Mouse (Mus musculus): ENCODE data around the gene Ift46. TPM values are rescaled to one million over a fixed set of nuclear protein-coding genes. Genes with fewer than 3 reads are reported as not detected.
A peak's percentile ranks its signal among the peaks of the same experiment; 100 is the strongest.

The Ift46 gene
- total RNA-seq, 2 experiments from 2014 or later = 78.8 to 84.5 TPM

GRCm38 (mm10) chr9:44804678-44805077 is 37.0 kb downstream of the Ift46 start:
- DNase-seq (ENCODE audit: low spot score in 2 of 2) = no peak

- no peak for DNase-seq (ENCODE audit: low spot score in 2 of 2)
Observed at GRCm38 (mm10) chr9:44805536-44805935, 37.8 kb downstream of the Ift46 start.

GRCm38 (mm10) chr9:44807141-44807540 is 39.4 kb downstream of the Ift46 start:
- DNase-seq (ENCODE audit: low spot score in 2 of 2) = no peak

DNA sequence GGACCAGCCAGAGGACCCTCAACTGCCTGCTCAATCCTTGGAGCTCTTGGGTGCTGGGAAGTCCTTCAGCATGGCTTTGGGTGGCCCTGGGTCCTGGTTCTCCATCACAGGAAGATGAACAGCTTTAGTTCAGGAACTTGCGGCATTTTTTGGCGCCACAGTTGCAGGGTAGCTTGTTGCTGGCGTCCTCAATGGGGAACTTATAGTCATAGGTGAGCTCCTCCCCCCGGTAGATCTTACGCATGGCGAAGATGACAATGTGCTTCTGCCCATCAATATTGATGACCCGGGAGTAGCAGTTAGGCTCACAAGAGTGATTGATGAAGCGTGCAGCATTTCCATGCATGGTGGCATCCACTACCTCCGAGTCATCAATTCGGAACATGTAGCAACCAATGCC is 40.1 kb downstream of the Ift46 start:
- no peak for DNase-seq (ENCODE audit: low spot score in 2 of 2)

DNA sequence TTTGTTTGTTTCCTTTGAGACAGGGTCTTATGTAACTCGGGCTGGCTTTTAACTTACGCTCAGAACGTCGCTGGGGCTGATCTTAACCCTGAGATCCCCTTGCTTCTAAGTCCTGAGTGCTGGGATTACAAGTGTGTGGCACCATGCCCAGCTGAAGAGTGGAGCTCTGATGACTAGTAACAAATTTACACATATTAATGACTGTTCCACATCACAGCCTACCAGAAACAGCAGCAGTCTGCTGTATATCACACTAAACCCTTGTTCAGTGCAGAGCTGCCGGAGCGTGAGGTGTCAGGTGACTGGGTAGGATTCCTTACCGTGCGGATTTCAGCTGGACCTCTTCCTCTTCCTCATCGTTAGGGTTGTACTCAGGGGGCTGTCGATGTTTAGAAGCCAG is 42.6 kb downstream of the Ift46 start:
- no peak for DNase-seq (ENCODE audit: low spot score in 2 of 2)

- no peak for DNase-seq (ENCODE audit: low spot score in 2 of 2)
Observed at GRCm38 (mm10) chr9:44814179-44814578, 46.5 kb downstream of the Ift46 start.

GRCm38 (mm10) chr9:44817522-44817921 is 49.8 kb downstream of the Ift46 start:
- no peak for DNase-seq (ENCODE audit: low spot score in 2 of 2)

GRCm38 (mm10) chr9:44819920-44820827 is 52.5 kb downstream of the Ift46 start:
- no peak for DNase-seq (ENCODE audit: low spot score in 2 of 2)

GRCm38 (mm10) chr9:44826660-44827059 is 59.0 kb downstream of the Ift46 start:
- no peak for DNase-seq (ENCODE audit: low spot score in 2 of 2)

DNA sequence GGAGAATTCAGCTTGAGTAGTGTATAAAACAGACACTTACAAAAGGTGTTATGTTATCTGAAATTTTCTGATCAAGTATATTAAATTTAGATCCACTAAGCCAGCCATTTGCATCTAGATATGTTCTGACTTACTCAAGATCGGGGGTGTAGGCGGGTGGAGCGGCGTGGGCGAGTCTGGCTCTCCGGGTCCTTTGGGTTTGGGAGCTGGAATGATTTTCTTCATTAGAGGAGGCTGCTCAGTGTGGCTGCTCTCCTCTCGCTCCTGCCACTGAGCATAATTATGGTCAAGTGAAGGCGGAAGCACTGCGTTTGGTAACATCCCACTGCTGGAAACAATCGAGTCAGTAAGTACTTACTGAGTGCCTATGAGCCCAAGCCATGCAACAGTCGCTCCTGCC is 61.2 kb downstream of the Ift46 start:
- DNase-seq (ENCODE audit: low spot score in 2 of 2) = no peak

- no peak for DNase-seq (ENCODE audit: low spot score in 2 of 2)
Observed at GRCm38 (mm10) chr9:44830506-44830905, 62.8 kb downstream of the Ift46 start.

GRCm38 (mm10) chr9:44832356-44832755 is 64.6 kb downstream of the Ift46 start:
- no peak for DNase-seq (ENCODE audit: low spot score in 2 of 2)

DNA sequence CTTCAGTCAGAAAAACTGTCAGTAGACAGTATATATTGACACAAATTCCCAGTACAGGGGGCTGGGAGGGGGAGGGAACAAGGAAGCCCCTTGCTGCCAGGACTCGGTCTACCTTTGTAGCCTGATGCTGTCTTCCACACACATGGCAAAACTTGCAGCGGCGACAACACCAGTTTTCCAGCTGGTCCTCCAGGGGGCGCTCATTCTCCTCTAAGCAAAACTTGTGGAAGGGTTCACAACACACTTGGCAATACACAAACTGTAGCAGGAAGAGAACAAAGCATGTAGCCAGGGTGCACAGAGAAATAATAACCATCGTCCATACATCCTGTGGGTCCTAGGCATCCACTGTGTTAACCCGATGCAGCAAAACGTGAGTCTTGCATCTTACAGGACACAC is 68.7 kb downstream of the Ift46 start:
- DNase-seq (ENCODE audit: low spot score in 2 of 2) = peak; percentile 82 to 85

GRCm38 (mm10) chr9:44841241-44841640 is 73.5 kb downstream of the Ift46 start:
- no peak for DNase-seq (ENCODE audit: low spot score in 2 of 2)

Other genes starting within 250 kb of the Ift46 start
- not detected for gene Cxcr5, start 206.0 kb upstream of the Ift46 start, total RNA-seq (2021)
- 100 to 1,000 TPM; 112 to 113 TPM for gene Ddx6, start 163.0 kb upstream of the Ift46 start, total RNA-seq (2021)
- not detected for gene Treh, start 94.7 kb upstream of the Ift46 start, total RNA-seq (2021)
- gene Phldb1, start 32.7 kb upstream of the Ift46 start, total RNA-seq (2021) = 100 to 1,000 TPM in 1 of 2 experiments, 10 to 100 TPM in 1; 87.9 to 102 TPM
- gene Arcn1, start 63 bp upstream of the Ift46 start, total RNA-seq (2021) = 100 to 1,000 TPM; 112 to 118 TPM
- gene Tmem25, start 31.4 kb downstream of the Ift46 start, total RNA-seq (2021) = 10 to 100 TPM; 23.6 to 30.9 TPM
- gene Ttc36, start 35.2 kb downstream of the Ift46 start, total RNA-seq (2021) = under 1 TPM in 1 of 2 experiments, not detected in 1; 0.98 TPM
- 10 to 100 TPM; 50.5 to 54.6 TPM for gene Kmt2a, start 113.4 kb downstream of the Ift46 start, total RNA-seq (2021)
- gene Atp5l, start 152.8 kb downstream of the Ift46 start, total RNA-seq (2021) = 100 to 1,000 TPM; 394 to 460 TPM
- 100 to 1,000 TPM in 1 of 2 experiments, 10 to 100 TPM in 1; 92.4 to 104 TPM for gene Ube4a, start 197.7 kb downstream of the Ift46 start, total RNA-seq (2021)
- gene Cd3g, start 212.5 kb downstream of the Ift46 start, total RNA-seq (2021) = not detected
- not detected for gene Cd3d, start 213.9 kb downstream of the Ift46 start, total RNA-seq (2021)
- gene Cd3e, start 241.7 kb downstream of the Ift46 start, total RNA-seq (2021) = not detected

Measured in layer of hippocampus, postnatal 10 days (tissue).